Mouse (Mus musculus): ENCODE measurements around the gene Olfr412. TPM values are rescaled to one million over a fixed set of nuclear protein-coding genes. Genes with fewer than 3 reads are reported as not detected.

Olfr412 gene
- total RNA-seq, 2 experiments from 2014 or later = not detected

DNA sequence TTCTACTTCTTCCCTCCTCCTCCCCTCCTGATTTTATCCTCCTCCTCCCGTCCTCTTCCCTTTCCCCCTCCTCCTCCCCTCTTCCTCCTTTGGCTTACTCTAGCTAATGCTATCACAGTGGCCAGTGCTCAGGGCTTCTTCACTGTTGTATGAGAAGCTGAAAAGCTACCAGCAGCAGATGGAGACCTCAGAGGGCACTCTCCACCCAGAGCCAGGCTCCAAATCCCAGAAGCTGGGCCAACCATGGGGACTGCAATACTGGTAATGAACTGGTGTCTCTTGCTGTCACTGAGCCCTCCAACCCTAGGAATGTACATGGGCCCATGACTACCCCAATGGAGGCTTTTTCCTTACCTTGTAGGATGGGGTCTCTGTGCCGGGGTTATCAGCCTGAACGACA lies 50.1 kb downstream of the Olfr412 start:
- no peak for DNase-seq

DNA sequence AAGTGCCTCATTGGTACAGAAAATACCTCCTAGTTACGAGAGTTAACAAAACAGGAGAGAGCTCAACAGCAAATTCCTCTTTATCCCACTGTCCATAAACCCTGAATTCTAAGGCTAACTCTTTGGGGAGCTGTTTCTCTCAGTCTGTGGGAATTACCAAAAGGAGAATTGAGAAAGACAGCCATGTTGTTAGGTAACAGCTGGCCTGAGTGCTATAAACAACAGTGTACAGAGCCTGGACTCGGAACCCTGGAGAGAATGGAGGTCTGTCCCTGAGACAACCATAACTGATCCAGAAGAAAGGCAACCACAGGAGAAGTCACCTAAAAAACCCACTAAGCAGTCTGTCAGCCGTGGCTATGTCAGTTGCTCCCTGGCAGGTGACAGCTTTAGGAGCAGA lies 50.6 kb downstream of the Olfr412 start:
- intact Hi-C loops (cut with DNase I) = no loop called here
- no peak for DNase-seq

More for the DNA sequence above, 50.1 kb downstream of the Olfr412 start:
- intact Hi-C loops (cut with DNase I) = no loop called here

DNA sequence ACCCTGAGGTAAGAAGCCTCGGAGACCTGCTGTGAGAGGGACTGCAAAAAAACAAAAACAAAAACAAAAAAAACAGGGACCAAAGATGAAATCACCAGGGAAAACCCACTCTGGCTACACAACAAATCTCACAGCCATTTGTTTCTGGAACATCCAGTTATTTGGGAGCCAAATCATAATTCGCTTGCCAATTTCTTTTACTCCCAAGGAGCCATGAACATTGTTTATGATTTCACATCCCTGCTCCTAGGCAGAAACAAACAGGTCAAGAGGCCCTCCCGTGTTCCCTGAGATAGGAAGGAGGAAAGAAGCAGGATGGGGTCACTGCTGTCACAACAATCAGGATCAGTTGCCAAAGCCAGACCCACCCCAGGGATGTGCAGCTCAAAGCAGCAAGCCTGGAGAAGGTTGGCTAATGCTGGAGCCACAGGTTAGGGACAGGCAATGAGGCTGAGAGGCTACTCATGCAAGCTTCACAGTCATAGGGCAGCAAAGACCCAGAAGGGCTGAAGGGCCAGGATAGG lies 51.6 kb downstream of the Olfr412 start:
- DNase-seq = peak in 1 of 2 experiments; percentile 22
- intact Hi-C loops (cut with DNase I) = no loop called here

DNA sequence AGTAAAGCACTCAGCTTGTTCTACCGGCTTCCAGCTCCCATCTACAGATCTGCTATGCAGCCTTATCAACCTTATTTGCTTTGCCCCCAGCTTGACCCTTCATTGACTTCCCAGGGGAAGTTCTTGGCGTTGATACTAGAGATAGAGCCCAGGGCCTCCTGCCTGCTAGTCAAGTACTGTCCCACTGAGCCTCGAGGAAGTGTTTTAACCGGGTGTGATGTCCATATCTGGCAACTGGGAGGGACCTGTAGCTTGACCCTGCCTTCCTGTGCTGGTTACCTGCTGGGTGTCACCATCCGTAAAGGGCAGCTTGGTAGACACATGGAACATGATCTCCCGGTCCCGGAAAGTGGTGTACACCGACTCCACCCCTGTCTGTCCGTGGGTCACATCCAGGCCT lies 52.2 kb downstream of the Olfr412 start:
- intact Hi-C loops (cut with DNase I) = no loop called here
- no peak for DNase-seq

DNA sequence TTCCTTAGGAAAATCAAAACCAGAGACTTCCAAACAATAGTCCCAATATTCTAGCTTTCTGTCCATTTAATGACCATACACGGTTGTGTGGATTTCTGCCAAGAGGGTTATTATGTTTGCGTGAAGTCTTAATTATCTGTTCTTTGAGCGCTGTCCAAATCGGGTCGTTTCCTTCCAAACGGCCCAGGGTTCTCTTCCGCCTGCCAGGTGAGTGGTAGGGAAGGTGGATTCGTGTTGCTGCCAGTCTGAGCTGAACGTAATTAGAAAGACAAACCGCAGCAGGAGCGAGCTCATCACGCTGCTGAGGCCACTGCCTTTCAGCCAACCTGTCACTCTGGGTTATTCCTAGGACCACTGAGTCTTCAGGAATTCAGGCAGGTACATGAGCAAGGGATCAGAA lies 53.9 kb downstream of the Olfr412 start:
- no peak for DNase-seq
- intact Hi-C loops (cut with DNase I) = no loop called here

Other genes with a start within 250 kb of the Olfr412 start
- not detected for gene Olfr401, start 248.4 kb upstream of the Olfr412 start, total RNA-seq (2021)
- gene Olfr402, start 208.5 kb upstream of the Olfr412 start, total RNA-seq (2021) = not detected
- not detected for gene Olfr403, start 175.8 kb upstream of the Olfr412 start, total RNA-seq (2021)
- not detected for gene Olfr43, start 150.7 kb upstream of the Olfr412 start, total RNA-seq (2021)
- gene Olfr406, start 102.3 kb upstream of the Olfr412 start, total RNA-seq (2021) = not detected
- gene Olfr59, start 78.3 kb upstream of the Olfr412 start, total RNA-seq (2021) = not detected
- gene Olfr410, start 24.0 kb upstream of the Olfr412 start, total RNA-seq (2021) = not detected
- not detected for gene Olfr411, start 9.4 kb upstream of the Olfr412 start, total RNA-seq (2021)
- 10 to 100 TPM; 74.1 to 86.6 TPM for gene Rap1gap2, start 248.8 kb downstream of the Olfr412 start, total RNA-seq (2021)